Mouse (Mus musculus) mature B cell (primary cell): ENCODE data around the gene Borcs7.

ENCODE experiments used
- in situ Hi-C: fragments of 300-500 bp; cut with MboI; formaldehyde crosslinking; loops from 2 replicates; pipeline ENCODE4 v1.14.3; 2019

Borcs7 gene

GRCm38 (mm10) chr19:46662784-46663183 is 26.9 kb upstream of the Borcs7 start:
- in situ Hi-C loops, result loop anchor here (10.0 kb wide), 1 partner anchor 202 kb away; no protein-coding TSS in a partner anchor

- in situ Hi-C loops, result loop anchor here (10.0 kb wide), 1 partner anchor 199 kb away; no protein-coding TSS in a partner anchor
Observed at GRCm38 (mm10) chr19:46665474-46665873, 24.2 kb upstream of the Borcs7 start.

- in situ Hi-C loops, result loop anchor here (10.0 kb wide), 1 partner anchor 198 kb away; no protein-coding TSS in a partner anchor
Observed at GRCm38 (mm10) chr19:46667300-46667699, 22.4 kb upstream of the Borcs7 start.

- in situ Hi-C loops, result loop anchor here (10.0 kb wide), 1 partner anchor 197 kb away; no protein-coding TSS in a partner anchor
Observed at GRCm38 (mm10) chr19:46668263-46668662, 21.4 kb upstream of the Borcs7 start.

GRCm38 (mm10) chr19:46669802-46670201 is 19.9 kb upstream of the Borcs7 start:
- in situ Hi-C loops, result loop anchor here (5.0 to 10.0 kb wide), 2 partner anchors 72 to 195 kb away; no protein-coding TSS in a partner anchor

GRCm38 (mm10) chr19:46670691-46671090 is 19.0 kb upstream of the Borcs7 start:
- in situ Hi-C loops, result loop anchor here (5.0 kb wide), 1 partner anchor 72 kb away; no protein-coding TSS in a partner anchor

- in situ Hi-C loops, result loop anchor here (5.0 kb wide), 1 partner anchor 69 kb away; no protein-coding TSS in a partner anchor
Observed at GRCm38 (mm10) chr19:46672766-46673418, 16.8 kb upstream of the Borcs7 start, which contains the start of gene Cyp17a1. Gene Cyp17a1, minus strand, starts transcription at chr19:46673172.

GRCm38 (mm10) chr19:46675641-46676040 is 14.1 kb upstream of the Borcs7 start:
- in situ Hi-C loops, result no loop called here

- in situ Hi-C loops, result no loop called here
Observed at GRCm38 (mm10) chr19:46679720-46680383, 9.9 kb upstream of the Borcs7 start.

GRCm38 (mm10) chr19:46690387-46690786 is 681 bp downstream of the Borcs7 start:
- in situ Hi-C loops, result no loop called here

- in situ Hi-C loops, result no loop called here
Observed at GRCm38 (mm10) chr19:46691078-46691477, 1.4 kb downstream of the Borcs7 start.

- in situ Hi-C loops, result no loop called here
Observed at GRCm38 (mm10) chr19:46693146-46693545, 3.4 kb downstream of the Borcs7 start.

- in situ Hi-C loops, result no loop called here
Observed at GRCm38 (mm10) chr19:46696482-46696881, 6.8 kb downstream of the Borcs7 start.

- in situ Hi-C loops, result no loop called here
Observed at GRCm38 (mm10) chr19:46696943-46697342, 7.2 kb downstream of the Borcs7 start.

GRCm38 (mm10) chr19:46697840-46698517 is 8.3 kb downstream of the Borcs7 start:
- in situ Hi-C loops, result no loop called here

GRCm38 (mm10) chr19:46699011-46699481 is 9.3 kb downstream of the Borcs7 start:
- in situ Hi-C loops, result no loop called here

- in situ Hi-C loops, result no loop called here
Observed at GRCm38 (mm10) chr19:46701156-46701555, 11.4 kb downstream of the Borcs7 start.

- in situ Hi-C loops, result no loop called here
Observed at GRCm38 (mm10) chr19:46705779-46706495, 16.2 kb downstream of the Borcs7 start.

GRCm38 (mm10) chr19:46706540-46707295 is 17.0 kb downstream of the Borcs7 start:
- in situ Hi-C loops, result no loop called here

GRCm38 (mm10) chr19:46707296-46708151 is 17.8 kb downstream of the Borcs7 start, which contains the start of gene As3mt:
Gene As3mt, plus strand, starts transcription at chr19:46707458.
- in situ Hi-C loops, result no loop called here
